Mouse (Mus musculus) right cerebral cortex, postnatal 10 days (tissue): ENCODE measurements around the gene Stab1.

Experiments used
- DNase-seq, 2 experiments: peaks; one replicate each; pipeline ENCODE4 v3.0.0; 2021; ENCODE audit warnings: low spot score in 2 of 2

Stab1 gene

DNA sequence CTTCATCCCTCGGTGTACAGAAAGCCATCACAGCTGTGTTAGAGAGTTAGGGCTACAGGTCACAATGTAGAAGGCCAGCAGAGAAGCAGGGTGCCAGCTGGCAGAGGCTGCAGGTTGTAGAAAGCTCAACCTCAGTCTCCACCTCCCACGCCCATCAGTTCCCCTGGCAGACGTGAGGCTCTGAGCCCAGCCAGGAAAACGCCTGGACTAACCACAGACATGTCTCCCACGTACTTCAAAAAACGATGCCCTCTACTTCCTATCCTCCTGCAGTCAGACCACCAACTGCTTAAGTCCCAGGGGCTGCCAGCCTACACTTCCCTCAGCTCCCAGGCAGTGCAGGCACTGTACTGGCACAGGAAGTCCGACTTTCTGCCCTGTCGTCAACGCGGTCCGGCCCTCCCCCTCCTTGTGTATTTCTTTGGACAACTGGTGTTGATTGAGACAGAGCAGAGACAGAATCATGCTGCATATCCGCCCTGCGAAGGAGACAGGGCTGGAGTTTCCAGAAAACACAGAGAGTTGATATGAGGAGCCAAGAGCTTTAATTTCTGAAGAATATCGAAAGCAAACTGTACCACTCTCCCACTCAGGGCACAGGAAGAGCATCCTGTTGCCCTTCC is 26.6 kb upstream of the Stab1 start:
- DNase-seq, result peak in 1 of 2 experiments; percentile 68

DNA sequence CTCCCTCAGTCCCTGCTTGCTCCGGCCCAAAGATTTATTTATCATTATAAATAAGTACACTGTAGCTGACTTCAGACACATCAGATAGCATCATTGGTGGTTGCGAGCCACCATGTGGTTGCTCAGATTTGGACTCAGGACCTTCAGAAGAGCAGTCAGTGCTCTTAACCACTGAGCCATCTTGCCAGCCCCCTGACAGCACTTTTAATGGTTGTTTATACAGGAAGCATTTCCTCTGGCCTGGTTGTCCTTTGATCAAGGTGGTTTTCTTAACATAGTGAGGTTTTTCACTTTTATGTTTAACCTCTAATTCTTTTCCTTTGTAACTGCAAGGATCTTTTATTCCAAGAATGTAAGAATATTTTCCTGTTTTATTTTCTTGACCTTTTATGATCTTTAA is 26.0 kb upstream of the Stab1 start:
- DNase-seq, result no peak

DNA sequence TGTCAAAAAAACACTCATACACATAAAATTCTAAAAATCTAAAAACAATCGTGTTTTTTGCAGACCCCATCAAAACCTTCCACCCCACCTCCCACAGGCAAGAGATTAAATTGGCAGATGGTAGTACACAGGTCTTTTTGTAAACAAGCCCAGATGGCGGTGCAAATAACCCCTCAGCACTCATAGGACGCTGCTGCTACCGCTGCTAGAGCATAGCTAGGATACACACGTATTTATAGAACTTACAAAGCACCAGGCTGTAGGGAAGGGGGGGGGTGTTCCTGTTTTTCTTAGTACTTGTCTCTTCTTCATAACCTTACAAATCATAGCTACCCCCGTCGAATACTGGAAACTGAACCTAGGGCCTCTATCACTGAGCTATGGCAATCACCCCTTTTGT is 25.4 kb upstream of the Stab1 start:
- peak in 1 of 2 experiments; percentile 59 for DNase-seq

DNA sequence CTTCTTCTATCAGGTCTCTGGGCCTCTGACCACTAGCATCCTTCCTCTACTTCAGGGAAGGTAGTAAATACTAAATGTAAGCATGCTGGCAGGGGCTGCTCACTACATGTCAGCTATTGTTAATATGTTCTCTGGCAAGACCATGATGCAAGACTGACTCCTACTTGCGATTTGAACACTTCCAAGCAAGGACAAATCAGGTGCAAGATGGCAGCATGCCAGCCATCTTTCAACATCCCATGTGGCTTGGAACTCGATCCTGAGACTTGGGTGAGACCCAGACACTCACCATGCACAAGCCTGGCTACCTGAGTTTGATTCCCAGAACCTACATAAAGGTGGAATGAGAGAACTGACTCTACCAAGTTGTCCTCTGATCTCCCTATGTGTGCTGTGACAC is 23.5 kb upstream of the Stab1 start:
- DNase-seq, result no peak

DNA sequence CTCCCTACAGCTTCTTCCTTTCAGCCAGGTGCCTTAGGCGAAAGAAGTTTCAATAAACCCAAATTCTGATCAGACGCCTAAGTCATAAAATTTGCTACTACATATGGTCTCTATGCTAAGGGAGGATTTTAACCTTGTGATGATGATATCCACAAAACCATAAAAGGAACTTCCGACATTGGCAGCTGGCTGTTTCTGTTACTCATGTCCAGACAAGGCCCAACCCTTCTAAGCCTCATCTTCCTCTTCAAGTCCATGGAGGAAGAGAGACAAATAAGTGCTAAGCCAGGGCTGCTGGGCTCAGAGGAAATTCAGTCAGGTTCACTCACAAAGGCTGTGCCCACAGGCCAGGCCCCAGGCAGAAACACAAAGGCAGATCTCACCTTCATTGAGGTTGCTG is 20.9 kb upstream of the Stab1 start:
- no peak for DNase-seq

DNA sequence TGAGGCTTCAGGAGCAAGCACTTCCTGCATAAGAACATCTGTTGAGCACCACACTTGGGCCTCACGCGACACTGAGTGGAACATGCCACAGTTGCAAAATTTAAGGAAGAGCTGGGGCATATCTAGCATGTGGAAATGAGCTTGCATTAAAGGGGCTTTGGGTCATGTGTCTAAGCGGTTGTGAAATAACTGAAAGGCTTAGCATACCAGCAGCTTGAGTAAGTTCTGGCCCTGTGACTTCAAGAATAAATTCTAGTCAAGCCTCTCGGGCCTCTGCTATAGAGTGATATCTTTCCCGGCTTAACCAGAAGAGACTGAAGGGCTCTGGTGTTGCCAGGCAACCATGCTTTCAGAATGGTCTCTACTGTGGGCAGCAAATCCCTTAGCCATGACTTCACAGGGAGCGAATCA is 20.3 kb upstream of the Stab1 start:
- DNase-seq, result peak in 1 of 2 experiments; percentile 53

DNA sequence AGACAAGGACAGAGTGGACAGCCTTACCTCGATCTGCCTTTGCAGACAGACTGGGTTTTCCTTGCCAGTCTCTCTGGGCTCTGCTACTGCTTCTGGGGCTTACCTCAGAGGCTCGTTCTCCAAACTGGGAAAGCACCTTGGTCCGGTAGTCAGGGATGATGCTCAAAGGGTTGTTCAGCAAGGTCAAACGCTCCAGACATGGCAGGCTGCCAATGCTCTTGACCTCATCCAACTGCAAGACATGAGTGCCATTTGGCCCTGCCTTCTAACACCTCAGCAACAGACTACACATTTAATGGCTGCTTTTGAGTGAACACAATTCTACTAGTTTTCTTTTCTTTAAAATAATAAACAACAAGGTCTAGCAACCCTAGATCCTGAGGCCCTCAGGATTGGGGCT is 18.2 kb upstream of the Stab1 start:
- DNase-seq, result no peak

DNA sequence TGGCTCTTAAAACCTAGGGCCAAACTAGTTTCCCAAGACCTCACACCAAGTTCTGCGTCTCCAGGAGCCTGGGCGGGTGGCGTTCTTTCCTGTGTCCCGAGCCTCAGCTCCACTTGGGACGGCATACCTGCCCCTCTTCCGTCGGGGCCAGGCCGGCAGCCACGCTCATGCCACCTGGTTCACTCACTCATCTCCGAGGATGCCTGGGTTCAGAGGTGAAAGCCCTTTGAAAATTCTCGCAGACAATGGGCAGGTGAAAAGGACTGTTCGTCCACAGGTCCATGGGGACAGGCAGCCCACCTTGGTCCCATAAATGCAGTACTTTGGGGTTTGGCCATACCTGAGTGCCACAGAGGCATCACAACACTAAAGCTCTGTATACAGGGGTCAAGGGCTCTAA is 15.8 kb upstream of the Stab1 start:
- DNase-seq, result no peak

DNA sequence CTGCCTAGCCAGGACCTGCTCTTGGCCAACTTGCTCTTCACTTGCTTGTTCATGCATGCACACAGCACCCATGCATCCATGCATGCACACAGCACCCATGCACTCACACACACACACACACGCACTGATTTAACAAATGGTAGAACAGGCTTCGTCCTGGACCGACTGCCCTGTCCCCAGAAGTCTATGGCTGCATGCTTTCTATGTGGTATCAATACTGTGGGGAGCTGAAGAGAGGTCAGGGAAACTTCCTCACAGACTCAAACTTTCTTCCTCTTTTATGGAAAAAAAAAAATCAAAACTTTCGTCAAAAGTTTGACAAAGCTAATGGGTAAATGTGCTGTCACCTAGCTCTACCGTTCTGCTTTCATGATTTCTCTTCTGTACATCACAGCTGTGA is 15.1 kb upstream of the Stab1 start:
- DNase-seq, result no peak

DNA sequence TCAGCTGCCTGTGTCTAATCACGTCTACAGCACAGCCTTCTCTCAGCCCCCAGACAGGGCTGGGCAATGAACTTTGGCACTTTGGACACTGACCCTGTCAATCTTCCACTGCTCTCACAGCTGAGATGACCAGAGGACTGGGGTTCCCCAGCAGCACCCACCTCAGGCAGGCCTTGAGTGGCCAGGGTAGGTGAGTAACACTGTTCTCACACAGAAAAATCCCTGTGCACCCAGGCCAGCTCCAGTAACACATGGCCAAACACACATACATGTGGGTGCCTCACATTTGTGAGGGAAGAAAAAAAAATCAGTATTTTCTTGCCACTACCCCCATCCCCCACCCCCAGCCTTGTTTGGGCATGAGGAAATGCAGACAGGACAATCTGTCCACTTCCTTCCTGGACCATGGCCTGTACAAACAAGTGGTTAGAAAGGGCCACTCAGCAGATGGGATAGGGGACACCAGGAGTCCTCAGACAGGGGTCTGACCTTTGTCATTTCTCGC is 14.4 kb upstream of the Stab1 start:
- no peak for DNase-seq

DNA sequence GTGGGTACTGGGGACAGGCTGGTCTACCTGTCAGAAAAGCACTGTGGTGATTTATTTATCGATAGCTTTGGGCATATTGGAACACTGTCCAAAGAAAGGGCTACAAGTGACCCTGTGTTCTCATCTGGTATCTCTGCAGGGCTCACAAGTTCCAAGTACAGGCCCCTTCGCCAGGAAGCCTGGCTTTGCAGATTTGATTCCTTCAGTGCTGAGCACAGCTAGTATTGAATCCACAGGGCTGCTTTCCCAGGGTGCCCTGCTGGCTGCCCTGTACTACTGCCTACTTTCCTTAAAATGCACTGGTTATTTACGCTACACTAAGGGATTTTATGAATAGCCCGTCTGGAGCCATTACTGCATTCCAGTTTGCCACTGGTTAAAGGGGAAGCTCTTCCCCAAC is 13.1 kb upstream of the Stab1 start:
- no peak for DNase-seq

DNA sequence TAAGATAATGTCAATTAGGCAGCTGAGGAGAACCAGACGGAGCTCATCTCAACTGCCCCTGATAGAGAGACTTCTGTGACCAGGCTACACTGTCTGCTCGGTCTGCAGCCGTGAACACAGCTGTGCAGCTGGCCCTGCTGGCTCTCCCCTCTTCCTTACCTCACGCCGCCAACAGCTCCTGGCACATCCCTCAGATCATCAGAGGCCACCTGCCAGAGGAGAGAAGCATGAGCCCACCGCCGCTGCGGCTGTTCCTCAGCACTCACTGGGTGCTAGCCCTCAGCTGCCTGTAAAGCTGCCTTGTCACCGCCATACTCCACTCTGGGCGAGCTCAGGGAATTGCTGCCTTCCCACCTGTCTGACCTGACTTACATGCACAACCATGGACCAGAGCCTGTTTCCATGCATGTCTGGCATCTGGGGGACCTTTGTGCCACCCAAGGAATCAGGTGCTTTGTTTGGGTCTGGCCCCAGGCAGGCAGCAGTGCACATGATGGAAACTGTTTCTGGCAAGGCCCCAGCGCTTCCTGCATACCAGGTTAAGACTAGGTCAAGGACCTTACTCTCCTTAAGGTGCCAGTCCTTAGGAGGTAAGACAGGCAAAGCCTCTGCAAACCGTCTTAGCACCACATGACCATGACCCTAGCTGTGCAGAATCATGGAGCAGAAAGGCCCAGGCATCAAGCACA is 11.4 kb upstream of the Stab1 start:
- no peak for DNase-seq

DNA sequence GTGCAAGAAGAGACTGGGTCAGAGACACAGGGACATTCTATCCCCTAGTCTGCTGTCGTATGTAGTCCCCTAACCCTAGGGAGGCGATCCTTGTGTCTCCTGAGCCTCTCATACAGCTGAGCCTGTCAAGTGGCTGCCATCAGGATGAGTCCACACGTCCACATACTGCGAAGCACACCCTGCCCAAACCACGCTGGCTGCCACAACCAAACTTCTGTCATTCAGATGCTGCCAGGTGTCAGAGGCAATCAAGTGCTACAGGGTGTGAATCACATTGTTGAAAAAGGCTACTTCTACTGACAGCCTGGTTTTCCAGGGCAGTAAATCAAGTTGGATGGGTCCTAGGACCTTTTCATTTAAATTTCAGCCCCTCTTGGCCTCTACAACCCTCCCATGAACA is 9.3 kb upstream of the Stab1 start:
- DNase-seq, result no peak

DNA sequence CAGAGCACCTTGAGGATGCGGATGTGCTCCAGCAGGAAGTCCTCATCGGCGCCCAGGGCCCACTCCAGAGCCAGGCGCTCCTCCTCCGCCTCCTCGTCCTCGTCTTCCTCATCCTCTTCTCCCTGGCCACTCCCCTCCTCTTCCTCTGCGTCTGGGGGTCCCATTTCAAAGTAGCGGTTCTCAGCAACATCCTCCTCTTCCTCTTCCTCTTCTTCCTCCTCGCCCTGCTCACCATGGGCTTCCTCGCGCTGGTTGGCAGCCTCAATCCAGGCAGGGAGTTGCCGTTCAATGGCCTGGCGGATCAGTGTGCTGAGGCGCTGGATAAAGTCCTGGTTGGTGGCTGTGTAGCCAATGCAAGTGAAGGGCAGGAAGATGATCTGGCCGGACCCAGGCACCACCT is 8.8 kb upstream of the Stab1 start:
- no peak for DNase-seq

DNA sequence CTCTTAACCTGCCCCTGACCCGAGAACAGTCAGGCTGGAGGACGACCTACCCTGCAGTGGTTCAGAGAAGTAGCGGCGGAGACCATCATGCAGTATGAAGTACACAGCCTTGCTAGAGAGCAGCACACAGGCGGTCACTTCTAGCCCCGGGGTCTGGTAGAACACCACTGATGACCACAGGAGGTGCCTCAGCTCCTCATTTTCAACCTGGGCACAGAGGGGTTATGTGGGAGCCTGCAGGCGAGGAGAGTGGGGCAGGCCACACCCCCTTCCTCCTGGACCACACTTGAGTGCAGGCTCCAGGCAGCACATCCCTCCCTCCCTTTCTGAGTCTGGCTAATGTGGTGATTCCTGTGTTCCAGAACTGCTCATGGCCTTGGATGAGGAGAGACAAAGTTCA is 5.1 kb upstream of the Stab1 start:
- no peak for DNase-seq

DNA sequence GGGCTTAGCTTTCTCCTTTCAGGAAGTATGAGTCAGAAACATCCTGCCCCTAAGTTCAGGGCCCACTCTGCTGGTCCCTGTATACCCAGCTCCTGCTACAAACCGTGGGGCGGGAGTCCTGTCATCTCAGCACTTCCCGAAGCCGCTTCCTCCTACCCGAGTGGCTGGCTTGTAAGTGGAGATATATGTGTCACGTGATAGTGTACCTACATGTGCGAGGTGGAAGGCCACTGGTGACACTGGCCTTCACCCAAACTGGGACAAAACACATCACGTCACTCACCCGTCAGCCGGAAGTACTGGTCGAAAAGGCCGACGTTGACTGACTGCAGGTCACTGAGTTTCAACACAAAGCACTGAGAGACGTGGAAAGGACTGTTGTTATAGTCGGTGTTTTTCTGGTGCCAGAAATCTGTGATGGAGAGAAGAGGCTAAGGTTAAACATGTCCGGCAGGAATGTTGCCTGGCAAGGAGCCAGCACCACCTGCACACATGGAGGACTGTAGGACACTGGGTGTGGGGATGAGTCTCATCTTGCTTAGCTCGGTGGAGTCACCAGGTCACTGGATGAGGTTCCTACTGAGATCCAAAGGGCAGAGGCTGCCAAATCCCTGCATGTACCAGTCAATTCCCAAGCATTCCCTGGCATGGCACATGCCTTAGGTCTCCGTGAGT is 4.5 kb upstream of the Stab1 start:
- no peak for DNase-seq

DNA sequence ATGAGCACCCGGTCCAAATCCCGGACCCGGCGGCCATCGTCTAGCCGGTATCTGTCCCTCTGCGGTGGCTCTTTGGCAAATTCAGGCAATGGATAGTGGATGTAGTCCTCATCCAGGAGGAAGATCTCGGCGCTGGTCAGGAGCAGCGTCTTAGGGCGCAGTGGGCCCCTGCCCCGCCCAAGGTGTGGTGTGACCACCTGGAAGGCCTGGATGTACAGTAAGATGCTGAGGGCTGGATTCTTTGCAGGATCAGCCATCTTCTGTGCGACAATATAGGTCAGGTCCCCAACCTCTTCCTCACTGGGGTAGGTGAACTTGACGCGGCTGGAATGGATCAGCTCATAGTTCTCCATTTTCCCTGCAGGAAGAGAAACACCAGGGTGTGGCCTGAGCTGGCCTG is 3.4 kb upstream of the Stab1 start:
- no peak for DNase-seq

DNA sequence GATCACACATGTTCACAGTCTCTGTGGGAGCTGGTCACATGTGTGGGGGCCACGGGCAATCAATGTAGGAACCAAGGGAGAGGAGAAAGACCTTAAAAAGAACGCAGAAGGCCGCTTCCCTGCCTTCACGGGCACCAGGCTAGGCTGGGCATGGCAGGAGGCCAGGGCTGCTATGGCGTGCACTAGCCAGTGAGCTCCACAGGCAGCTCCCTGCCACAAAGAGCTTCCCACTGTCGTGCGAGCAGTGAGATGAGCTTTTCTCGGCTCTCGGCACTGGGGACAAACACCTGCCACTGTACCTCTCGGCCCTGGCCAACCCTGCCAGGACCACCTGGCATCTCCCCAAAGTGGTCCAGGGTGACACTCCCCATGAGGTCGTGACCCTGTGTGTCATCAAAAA is 2.9 kb upstream of the Stab1 start:
- DNase-seq, result no peak

DNA sequence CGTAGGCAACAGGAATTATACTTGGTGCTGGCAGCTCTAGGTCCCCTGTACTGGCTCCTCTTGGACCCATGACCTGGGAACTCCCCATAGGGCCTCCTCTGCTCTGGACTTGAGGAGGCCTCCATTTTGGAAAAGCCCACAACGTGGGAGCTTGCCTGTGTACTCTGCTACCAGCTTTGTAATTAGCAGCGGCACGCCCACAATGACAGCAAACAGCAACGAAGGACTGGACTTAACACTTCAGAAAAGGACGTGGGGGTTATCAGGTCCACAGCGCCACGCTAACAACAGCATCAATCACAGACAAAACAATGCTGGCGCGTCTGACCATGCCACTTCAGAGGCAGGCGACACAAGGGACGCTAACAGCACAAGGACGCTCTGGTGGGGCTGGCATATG is 2.5 kb upstream of the Stab1 start:
- no peak for DNase-seq

DNA sequence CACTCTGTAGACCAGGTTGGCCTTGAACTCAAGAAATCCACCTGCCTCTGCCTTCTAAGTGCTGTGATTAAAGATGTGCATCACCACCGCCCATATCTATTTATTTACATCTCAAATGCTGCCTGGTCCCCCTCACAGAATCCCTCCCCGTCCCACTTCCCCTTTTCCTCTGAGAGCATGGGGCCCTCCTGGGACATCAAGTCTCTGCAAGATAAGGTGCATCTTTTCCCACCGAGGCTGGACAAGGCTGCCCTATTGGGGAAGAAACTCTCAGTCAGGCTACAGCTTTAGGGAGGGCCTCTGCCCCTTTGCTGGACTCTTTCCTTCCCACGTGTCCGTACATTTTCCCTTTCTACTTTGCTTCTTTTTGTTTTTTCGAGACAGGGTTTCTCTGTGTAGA is 1.1 kb upstream of the Stab1 start:
- no peak for DNase-seq

DNA sequence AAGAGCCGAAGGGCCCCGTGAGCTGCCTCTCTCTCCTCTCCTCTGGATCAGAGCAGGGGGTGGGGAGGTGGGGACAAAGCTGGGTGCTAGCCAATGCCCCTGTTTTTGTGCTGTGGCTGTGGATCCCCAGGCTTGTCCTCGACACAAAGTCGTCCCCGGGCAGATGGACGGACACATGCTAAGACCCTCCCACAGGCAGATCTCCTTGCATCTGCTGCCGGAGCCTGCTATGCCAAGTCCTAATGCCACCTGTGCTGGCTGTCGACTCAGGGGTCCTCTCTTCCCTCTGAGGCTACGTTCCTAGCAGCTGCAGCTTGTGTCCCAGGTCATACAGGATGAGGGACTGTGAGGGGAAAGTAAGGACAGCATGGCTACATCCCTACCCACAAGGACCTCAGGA is 1.6 kb downstream of the Stab1 start:
- DNase-seq, result no peak

DNA sequence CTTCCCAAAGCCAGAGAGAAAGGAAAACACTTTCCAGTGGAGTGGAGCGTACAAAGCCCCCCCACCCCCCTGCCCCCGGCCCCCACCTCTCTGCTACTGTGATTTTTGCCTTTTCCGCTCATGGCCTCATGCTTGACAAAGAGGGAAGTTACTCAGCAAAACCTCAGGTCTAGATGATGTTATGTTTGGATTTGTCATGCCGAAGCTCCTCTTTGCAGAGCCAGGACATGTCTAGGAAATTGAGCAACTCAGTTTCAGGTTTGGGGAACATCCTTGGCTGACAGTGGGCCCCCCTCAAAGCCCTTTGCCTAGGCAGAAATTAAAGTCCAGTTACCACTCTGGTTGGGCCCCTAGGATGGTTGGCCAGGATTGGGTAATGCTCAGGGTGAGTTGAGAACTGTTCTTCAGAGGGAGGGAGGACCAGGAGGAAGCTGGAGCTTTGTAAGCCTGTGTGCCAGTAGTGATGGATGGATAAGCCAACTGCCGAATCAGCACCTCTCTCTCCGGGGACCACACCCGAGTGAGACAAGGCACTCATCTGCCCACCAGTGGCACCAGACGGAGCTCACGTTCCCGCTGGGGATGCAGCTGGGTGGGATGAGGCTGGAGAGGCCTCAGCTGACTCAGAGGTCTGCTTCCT is 2.3 kb downstream of the Stab1 start:
- no peak for DNase-seq

DNA sequence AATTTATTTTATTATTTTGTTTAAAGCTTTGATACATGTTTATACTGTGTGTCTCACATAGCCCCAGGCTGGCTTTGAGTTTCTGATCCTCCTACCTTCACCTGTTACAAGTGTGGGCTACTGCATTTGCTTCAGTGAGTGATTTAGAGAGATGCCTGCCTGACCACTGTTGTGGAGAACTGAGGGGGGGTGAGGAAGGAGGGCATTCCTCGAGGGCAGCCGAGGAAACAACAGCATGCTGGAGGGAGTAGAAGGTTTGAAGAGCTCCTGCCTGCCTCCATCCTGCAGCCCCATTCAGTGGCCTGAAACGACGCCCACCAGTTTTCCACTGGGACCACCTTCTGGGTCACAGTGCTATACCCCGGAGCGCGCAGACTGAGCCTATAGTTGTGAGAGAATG is 3.0 kb downstream of the Stab1 start:
- DNase-seq, result no peak
